Mouse (Mus musculus): ENCODE results near the gene Esam. TPM values are rescaled to one million over a fixed set of nuclear protein-coding genes. Genes with fewer than 3 reads are reported as not detected.
A peak's percentile ranks its signal among the peaks of the same experiment; 100 is the strongest.

Gene Esam
- total and polyA plus RNA-seq, 3 experiments = not detected

DNA sequence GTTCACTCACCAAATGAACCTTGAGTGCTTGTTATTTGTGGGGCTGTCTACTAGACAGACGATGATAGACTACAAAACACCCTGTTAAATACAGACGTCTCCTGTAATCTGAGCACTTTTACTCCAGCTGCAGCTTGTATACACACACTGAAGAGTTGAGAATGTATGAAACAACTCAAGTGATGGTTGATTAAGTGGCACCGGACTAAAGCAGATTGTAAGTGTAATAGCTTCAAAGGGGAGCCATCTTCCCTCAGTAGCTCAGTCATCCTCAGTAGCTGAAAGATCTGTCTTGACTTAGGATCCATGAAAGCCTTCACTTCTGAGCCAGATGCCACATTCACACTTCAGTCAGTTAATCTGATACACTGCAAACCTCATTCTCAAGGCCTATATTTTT is 32.1 kb upstream of the Esam start:
- peaks cover 47% of the 10 kb centered on the region for H3K36me3 ChIP-seq (replicated peaks)
- DNase-seq (ENCODE audit: low spot score) = no peak
- no peak for TF ChIP-seq CTCF (IDR thresholded peaks at IDR 0.05; ENCODE audit: low read depth, low read length)
- no peak for TF ChIP-seq POLR2AphosphoS5 (IDR thresholded peaks at IDR 0.05; ENCODE audit: insufficient replicate concordance, low read depth, low read length)
- TF ChIP-seq GATA2 (IDR thresholded peaks at IDR 0.05; ENCODE audit: borderline replicate concordance, low read depth, low read length) = no peak
- no peak for TF ChIP-seq GATA1 (IDR thresholded peaks at IDR 0.05; ENCODE audit: borderline replicate concordance, low read length)
- TF ChIP-seq TAL1 (conservative IDR thresholded peaks at IDR 0.05; ENCODE audit: low read depth, low read length) = no peak

GRCm38 (mm10) chr9:37496325-37496724 is 31.6 kb upstream of the Esam start:
- Histone ChIP-seq H3K4me1 (ENCODE audit: insufficient read depth, low read depth, low read length) (peaks cover 19% of the 10 kb centered on the region), H3K27me3 (ENCODE audit: insufficient read depth, low read length) (no peaks in the 10 kb centered on the region)
- TF ChIP-seq POLR2AphosphoS5 (IDR thresholded peaks at IDR 0.05; ENCODE audit: insufficient replicate concordance, low read depth, low read length) = no peak
- no peak for TF ChIP-seq TAL1 (conservative IDR thresholded peaks at IDR 0.05; ENCODE audit: low read depth, low read length)
- TF ChIP-seq CTCF (IDR thresholded peaks at IDR 0.05; ENCODE audit: low read depth, low read length) = no peak
- no peak for TF ChIP-seq GATA2 (IDR thresholded peaks at IDR 0.05; ENCODE audit: borderline replicate concordance, low read depth, low read length)
- no peak for TF ChIP-seq GATA1 (IDR thresholded peaks at IDR 0.05; ENCODE audit: borderline replicate concordance, low read length)

More for the DNA sequence above, 32.1 kb upstream of the Esam start:
- H3K27me3 ChIP-seq (ENCODE audit: insufficient read depth, low read length) = no peaks in the 10 kb centered on the region
- H3K4me1 ChIP-seq (ENCODE audit: insufficient read depth, low read depth, low read length) = peaks cover 20% of the 10 kb centered on the region
- no peaks in the 10 kb centered on the region for H3K9me3 ChIP-seq (replicated peaks)
- H3K4me3 ChIP-seq (ENCODE audit: low read depth, low read length) = no peak overlapping the region
- no peak for ATAC-seq (ENCODE audit: extremely low read depth, insufficient number of reproducible peaks, low FRiP score, poor library complexity, severe bottlenecking)

DNA sequence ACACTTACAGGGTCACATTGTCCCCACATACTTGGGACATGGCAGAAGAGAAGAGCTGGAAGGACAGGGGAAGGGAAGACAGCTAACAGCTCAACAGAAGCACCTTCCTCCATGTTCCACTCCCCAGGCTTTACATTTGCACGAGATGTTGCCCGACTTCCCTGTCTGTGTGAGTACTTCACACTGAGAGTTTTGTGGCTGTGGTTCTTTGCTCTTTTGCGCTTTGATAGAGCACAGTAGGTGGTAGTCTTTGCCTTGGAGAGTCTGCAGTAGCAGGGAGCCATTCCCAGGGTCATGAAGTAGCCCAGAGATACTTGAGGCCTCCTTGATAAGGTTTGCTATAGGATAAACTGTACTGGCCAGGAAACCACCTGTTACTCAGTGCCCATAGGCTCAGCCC is 27.7 kb upstream of the Esam start:
- H3K36me3 ChIP-seq (replicated peaks) = peaks cover 44% of the 10 kb centered on the region
- DNase-seq (ENCODE audit: low spot score) (no peak), ATAC-seq (ENCODE audit: extremely low read depth, insufficient number of reproducible peaks, low FRiP score, poor library complexity, severe bottlenecking) (no peak)
- TF ChIP-seq GATA1 (IDR thresholded peaks at IDR 0.05; ENCODE audit: borderline replicate concordance, low read length) (no peak), POLR2AphosphoS5 (IDR thresholded peaks at IDR 0.05; ENCODE audit: insufficient replicate concordance, low read depth, low read length) (no peak), GATA2 (IDR thresholded peaks at IDR 0.05; ENCODE audit: borderline replicate concordance, low read depth, low read length) (no peak), CTCF (IDR thresholded peaks at IDR 0.05; ENCODE audit: low read depth, low read length) (no peak), TAL1 (conservative IDR thresholded peaks at IDR 0.05; ENCODE audit: low read depth, low read length) (no peak)
- no peaks in the 10 kb centered on the region for H3K9me3 ChIP-seq (replicated peaks)
- H3K4me1 ChIP-seq (ENCODE audit: insufficient read depth, low read depth, low read length) = peaks cover 18% of the 10 kb centered on the region
- no peak overlapping the region for H3K4me3 ChIP-seq (ENCODE audit: low read depth, low read length)
- H3K27me3 ChIP-seq (ENCODE audit: insufficient read depth, low read length) = no peaks in the 10 kb centered on the region

More at GRCm38 (mm10) chr9:37496325-37496724, 31.6 kb upstream of the Esam start:
- Histone ChIP-seq H3K4me3 (ENCODE audit: low read depth, low read length) (no peak overlapping the region), H3K36me3 (replicated peaks) (peaks cover 47% of the 10 kb centered on the region), H3K9me3 (replicated peaks) (no peaks in the 10 kb centered on the region)
- no peak for ATAC-seq (ENCODE audit: extremely low read depth, insufficient number of reproducible peaks, low FRiP score, poor library complexity, severe bottlenecking)
- DNase-seq (ENCODE audit: low spot score) = no peak

GRCm38 (mm10) chr9:37501170-37501569 is 26.7 kb upstream of the Esam start:
- no peak overlapping the region for H3K4me3 ChIP-seq (ENCODE audit: low read depth, low read length)
- ATAC-seq (ENCODE audit: extremely low read depth, insufficient number of reproducible peaks, low FRiP score, poor library complexity, severe bottlenecking) = no peak
- no peak for TF ChIP-seq GATA1 (IDR thresholded peaks at IDR 0.05; ENCODE audit: borderline replicate concordance, low read length)
- no peak for TF ChIP-seq CTCF (IDR thresholded peaks at IDR 0.05; ENCODE audit: low read depth, low read length)
- TF ChIP-seq TAL1 (conservative IDR thresholded peaks at IDR 0.05; ENCODE audit: low read depth, low read length) = no peak
- TF ChIP-seq GATA2 (IDR thresholded peaks at IDR 0.05; ENCODE audit: borderline replicate concordance, low read depth, low read length) = no peak
- no peak for TF ChIP-seq POLR2AphosphoS5 (IDR thresholded peaks at IDR 0.05; ENCODE audit: insufficient replicate concordance, low read depth, low read length)
- DNase-seq (ENCODE audit: low spot score) = no peak
- H3K27me3 ChIP-seq (ENCODE audit: insufficient read depth, low read length) = no peaks in the 10 kb centered on the region
- peaks cover 41% of the 10 kb centered on the region for H3K36me3 ChIP-seq (replicated peaks)
- H3K4me1 ChIP-seq (ENCODE audit: insufficient read depth, low read depth, low read length) = peaks cover 18% of the 10 kb centered on the region
- H3K9me3 ChIP-seq (replicated peaks) = no peaks in the 10 kb centered on the region

GRCm38 (mm10) chr9:37504348-37504747 is 23.5 kb upstream of the Esam start:
- ATAC-seq (ENCODE audit: extremely low read depth, insufficient number of reproducible peaks, low FRiP score, poor library complexity, severe bottlenecking) (no peak), DNase-seq (ENCODE audit: low spot score) (no peak)
- Histone ChIP-seq H3K27me3 (ENCODE audit: insufficient read depth, low read length) (no peaks in the 10 kb centered on the region), H3K4me1 (ENCODE audit: insufficient read depth, low read depth, low read length) (peaks cover 17% of the 10 kb centered on the region), H3K4me3 (ENCODE audit: low read depth, low read length) (no peak overlapping the region), H3K36me3 (replicated peaks) (peaks cover 43% of the 10 kb centered on the region), H3K9me3 (replicated peaks) (no peaks in the 10 kb centered on the region)
- TF ChIP-seq POLR2AphosphoS5 (IDR thresholded peaks at IDR 0.05; ENCODE audit: insufficient replicate concordance, low read depth, low read length) (no peak), CTCF (IDR thresholded peaks at IDR 0.05; ENCODE audit: low read depth, low read length) (0 out of 2 replicates have a peak, but pooled peaks have one; percentile 6), GATA1 (IDR thresholded peaks at IDR 0.05; ENCODE audit: borderline replicate concordance, low read length) (no peak), TAL1 (conservative IDR thresholded peaks at IDR 0.05; ENCODE audit: low read depth, low read length) (no peak), GATA2 (IDR thresholded peaks at IDR 0.05; ENCODE audit: borderline replicate concordance, low read depth, low read length) (no peak)

- H3K36me3 ChIP-seq (replicated peaks) = peaks cover 32% of the 10 kb centered on the region
- DNase-seq (ENCODE audit: low spot score) (no peak), ATAC-seq (ENCODE audit: extremely low read depth, insufficient number of reproducible peaks, low FRiP score, poor library complexity, severe bottlenecking) (no peak)
- TF ChIP-seq GATA2 (IDR thresholded peaks at IDR 0.05; ENCODE audit: borderline replicate concordance, low read depth, low read length) (no peak), GATA1 (IDR thresholded peaks at IDR 0.05; ENCODE audit: borderline replicate concordance, low read length) (no peak), POLR2AphosphoS5 (IDR thresholded peaks at IDR 0.05; ENCODE audit: insufficient replicate concordance, low read depth, low read length) (no peak), TAL1 (conservative IDR thresholded peaks at IDR 0.05; ENCODE audit: low read depth, low read length) (no peak), CTCF (IDR thresholded peaks at IDR 0.05; ENCODE audit: low read depth, low read length) (no peak)
- no peaks in the 10 kb centered on the region for H3K27me3 ChIP-seq (ENCODE audit: insufficient read depth, low read length)
- peaks cover 8% of the 10 kb centered on the region for H3K4me1 ChIP-seq (ENCODE audit: insufficient read depth, low read depth, low read length)
- no peak overlapping the region for H3K4me3 ChIP-seq (ENCODE audit: low read depth, low read length)
- no peaks in the 10 kb centered on the region for H3K9me3 ChIP-seq (replicated peaks)
Measured at GRCm38 (mm10) chr9:37506023-37506422, 21.9 kb upstream of the Esam start.
